Mouse (Mus musculus): ENCODE data around the gene Olfr1396. TPM values are rescaled to one million over a fixed set of nuclear protein-coding genes. Genes with fewer than 3 reads are reported as not detected.

The Olfr1396 gene
- total and polyA plus RNA-seq, 2 experiments from 2014 or later = not detected

GRCm38 (mm10) chr11:49112624-49113219 is 2.0 kb downstream of the Olfr1396 start:
- Histone ChIP-seq H3K4me3 (ENCODE audit: low read length) (no peak overlapping the region), H3K4me1 (ENCODE audit: insufficient read depth, low read length) (no peaks in the 10 kb centered on the region), H3K27ac (no peak overlapping the region), H3K4me2 (ENCODE audit: low read depth, low read length) (no peak overlapping the region), H3K9ac (replicated peaks; ENCODE audit: low read length) (no peak overlapping the region), H3K27me3 (ENCODE audit: insufficient read depth, low read length) (no peaks in the 10 kb centered on the region), H3K9me3 (ENCODE audit: low read length) (no peaks in the 10 kb centered on the region), H3K36me3 (ENCODE audit: insufficient read depth, low read length) (no peaks in the 10 kb centered on the region)
- no peak for DNase-seq (ENCODE audit: low spot score)
- ATAC-seq = no peak
- TF ChIP-seq CTCF (IDR thresholded peaks at IDR 0.05; ENCODE audit: low read depth) = no peak
- 82% methylated on average over 6 of the region's 6 CpGs for WGBS

DNA sequence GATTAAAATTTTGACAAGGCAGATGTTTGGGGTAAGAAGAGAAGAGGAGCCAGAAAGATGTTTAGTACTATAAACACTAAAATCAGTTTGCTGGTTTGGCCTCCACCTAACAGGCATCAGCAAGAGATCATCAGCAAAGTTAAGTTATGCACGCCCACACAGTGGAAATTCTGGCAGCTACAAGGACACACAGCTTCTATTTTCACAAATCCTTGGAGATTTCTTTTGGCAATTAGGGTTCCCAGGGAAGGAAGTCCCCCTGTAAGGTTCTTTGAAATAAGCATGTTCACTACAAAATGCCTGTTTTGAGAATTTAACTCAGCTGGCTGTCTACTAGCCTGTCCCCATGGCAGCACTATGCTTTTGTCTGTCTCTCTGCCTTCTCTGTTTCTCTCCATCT is 3.7 kb downstream of the Olfr1396 start:
- no peak for TF ChIP-seq CTCF (IDR thresholded peaks at IDR 0.05; ENCODE audit: low read depth)
- H3K27me3 ChIP-seq (ENCODE audit: insufficient read depth, low read length) = no peaks in the 10 kb centered on the region
- H3K4me3 ChIP-seq (ENCODE audit: low read length) = no peak overlapping the region
- no peaks in the 10 kb centered on the region for H3K36me3 ChIP-seq (ENCODE audit: insufficient read depth, low read length)
- DNase-seq (ENCODE audit: low spot score) = no peak
- no peak overlapping the region for H3K9ac ChIP-seq (replicated peaks; ENCODE audit: low read length)
- no peak overlapping the region for H3K27ac ChIP-seq
- WGBS = 67% methylated on average over 1 of the region's 1 CpGs
- H3K4me2 ChIP-seq (ENCODE audit: low read depth, low read length) = no peak overlapping the region
- no peak for ATAC-seq
- no peaks in the 10 kb centered on the region for H3K4me1 ChIP-seq (ENCODE audit: insufficient read depth, low read length)
- H3K9me3 ChIP-seq (ENCODE audit: low read length) = no peaks in the 10 kb centered on the region

DNA sequence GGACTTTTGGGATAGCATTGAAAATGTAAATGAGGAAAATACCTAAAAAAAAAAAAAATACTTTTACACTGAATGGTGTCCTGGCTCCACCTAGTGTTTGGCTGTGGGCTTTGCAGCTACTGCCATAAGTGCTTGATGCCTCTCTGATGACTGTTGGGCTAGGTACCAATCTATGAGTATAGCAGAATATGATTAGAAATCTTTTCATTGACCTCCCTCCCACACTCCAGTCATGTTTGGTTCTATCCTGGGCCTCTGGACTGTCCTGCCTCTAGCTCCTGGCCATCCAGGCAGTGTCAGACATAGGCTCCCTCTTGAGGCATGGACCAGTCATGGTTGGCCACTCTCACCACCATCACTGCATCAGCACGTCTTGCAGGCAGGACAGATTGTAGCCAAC is 5.8 kb downstream of the Olfr1396 start:
- WGBS = 56% methylated on average over 1 of the region's 1 CpGs
- TF ChIP-seq CTCF (IDR thresholded peaks at IDR 0.05; ENCODE audit: low read depth) = peak; percentile 69
- no peak overlapping the region for H3K4me3 ChIP-seq (ENCODE audit: low read length)
- H3K36me3 ChIP-seq (ENCODE audit: insufficient read depth, low read length) = no peaks in the 10 kb centered on the region
- no peak overlapping the region for H3K27ac ChIP-seq
- peak; percentile 56 for DNase-seq (ENCODE audit: low spot score)
- no peaks in the 10 kb centered on the region for H3K4me1 ChIP-seq (ENCODE audit: insufficient read depth, low read length)
- ATAC-seq = 0 out of 2 replicates have a peak, but pooled peaks have one; percentile 21
- H3K9ac ChIP-seq (replicated peaks; ENCODE audit: low read length) = no peak overlapping the region
- H3K4me2 ChIP-seq (ENCODE audit: low read depth, low read length) = no peak overlapping the region
- H3K27me3 ChIP-seq (ENCODE audit: insufficient read depth, low read length) = no peaks in the 10 kb centered on the region
- H3K9me3 ChIP-seq (ENCODE audit: low read length) = no peaks in the 10 kb centered on the region

DNA sequence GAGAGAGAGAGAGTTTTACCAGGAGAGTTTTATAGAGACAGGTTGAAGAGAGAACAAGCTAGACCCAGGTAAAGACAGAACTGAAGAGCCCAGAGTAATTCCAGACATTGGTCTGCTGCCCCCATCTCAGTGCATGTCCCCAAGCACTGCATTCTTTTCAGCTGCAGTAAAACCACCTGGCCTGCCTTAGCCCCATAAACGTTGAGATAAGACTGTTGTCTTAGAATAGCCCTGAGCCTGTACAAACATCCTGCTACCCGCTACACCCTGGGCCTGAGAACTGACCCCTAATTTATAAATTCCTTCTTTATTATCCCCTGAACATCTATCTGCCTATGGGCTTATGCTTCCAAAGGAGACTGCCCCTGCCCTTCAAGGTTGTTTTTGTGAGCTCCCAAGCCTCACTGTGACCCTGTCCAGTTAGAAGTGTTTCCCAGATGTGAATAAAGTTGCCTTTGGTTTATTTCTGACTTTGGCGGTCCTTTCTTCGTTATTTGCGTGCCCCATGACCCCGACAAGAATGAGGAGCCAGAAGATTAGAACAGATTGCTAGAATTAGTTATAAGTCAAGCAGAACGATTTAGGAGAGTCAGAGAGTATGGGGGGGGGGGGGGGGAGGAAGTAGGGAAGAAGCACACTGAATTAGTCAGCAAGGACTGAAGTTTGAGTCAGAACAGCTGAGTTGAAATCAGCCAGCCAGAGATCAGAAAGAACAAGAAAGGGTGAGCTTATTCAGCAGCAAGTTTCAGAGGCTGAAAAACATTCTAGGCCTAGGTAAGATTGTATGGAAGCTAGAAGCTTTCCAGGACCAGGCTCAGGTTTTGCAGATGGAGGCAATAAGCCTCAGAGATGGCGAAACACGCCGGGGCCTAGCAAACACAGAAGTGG is 6.8 kb downstream of the Olfr1396 start:
- no peak overlapping the region for H3K4me3 ChIP-seq (ENCODE audit: low read length)
- H3K9ac ChIP-seq (replicated peaks; ENCODE audit: low read length) = no peak overlapping the region
- no peak for TF ChIP-seq CTCF (IDR thresholded peaks at IDR 0.05; ENCODE audit: low read depth)
- no peaks in the 10 kb centered on the region for H3K4me1 ChIP-seq (ENCODE audit: insufficient read depth, low read length)
- ATAC-seq (no peak), DNase-seq (ENCODE audit: low spot score) (no peak)
- H3K9me3 ChIP-seq (ENCODE audit: low read length) = no peaks in the 10 kb centered on the region
- H3K27ac ChIP-seq = no peak overlapping the region
- no peaks in the 10 kb centered on the region for H3K27me3 ChIP-seq (ENCODE audit: insufficient read depth, low read length)
- H3K4me2 ChIP-seq (ENCODE audit: low read depth, low read length) = no peak overlapping the region
- H3K36me3 ChIP-seq (ENCODE audit: insufficient read depth, low read length) = no peaks in the 10 kb centered on the region
- 71% methylated on average over 10 of the region's 10 CpGs for WGBS

DNA sequence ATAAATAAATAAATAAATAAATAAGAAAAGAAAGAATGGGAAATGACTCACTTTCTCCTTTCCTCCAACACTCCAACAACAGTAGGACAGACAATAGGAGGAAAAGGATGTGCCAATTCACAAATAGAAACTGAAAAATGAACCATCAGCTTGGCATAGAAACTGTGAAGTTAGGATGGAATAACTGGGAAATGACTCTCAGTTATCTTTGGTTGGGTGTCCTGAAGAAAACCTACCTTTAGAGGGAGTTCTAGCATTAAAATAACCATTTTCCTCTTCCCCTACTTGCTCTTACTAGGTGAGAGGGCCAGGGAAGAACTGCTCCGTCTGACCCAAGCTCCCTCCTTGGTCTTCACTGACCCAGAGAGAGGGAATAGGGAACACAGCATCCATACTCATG is 8.9 kb downstream of the Olfr1396 start:
- H3K4me2 ChIP-seq (ENCODE audit: low read depth, low read length) = no peak overlapping the region
- TF ChIP-seq CTCF (IDR thresholded peaks at IDR 0.05; ENCODE audit: low read depth) = no peak
- H3K4me1 ChIP-seq (ENCODE audit: insufficient read depth, low read length) = no peaks in the 10 kb centered on the region
- H3K9ac ChIP-seq (replicated peaks; ENCODE audit: low read length) = no peak overlapping the region
- ATAC-seq = no peak
- no peaks in the 10 kb centered on the region for H3K36me3 ChIP-seq (ENCODE audit: insufficient read depth, low read length)
- H3K27ac ChIP-seq = no peak overlapping the region
- H3K4me3 ChIP-seq (ENCODE audit: low read length) = no peak overlapping the region
- WGBS = 86% methylated on average over 1 of the region's 1 CpGs
- H3K27me3 ChIP-seq (ENCODE audit: insufficient read depth, low read length) = no peaks in the 10 kb centered on the region
- no peaks in the 10 kb centered on the region for H3K9me3 ChIP-seq (ENCODE audit: low read length)
- no peak for DNase-seq (ENCODE audit: low spot score)

DNA sequence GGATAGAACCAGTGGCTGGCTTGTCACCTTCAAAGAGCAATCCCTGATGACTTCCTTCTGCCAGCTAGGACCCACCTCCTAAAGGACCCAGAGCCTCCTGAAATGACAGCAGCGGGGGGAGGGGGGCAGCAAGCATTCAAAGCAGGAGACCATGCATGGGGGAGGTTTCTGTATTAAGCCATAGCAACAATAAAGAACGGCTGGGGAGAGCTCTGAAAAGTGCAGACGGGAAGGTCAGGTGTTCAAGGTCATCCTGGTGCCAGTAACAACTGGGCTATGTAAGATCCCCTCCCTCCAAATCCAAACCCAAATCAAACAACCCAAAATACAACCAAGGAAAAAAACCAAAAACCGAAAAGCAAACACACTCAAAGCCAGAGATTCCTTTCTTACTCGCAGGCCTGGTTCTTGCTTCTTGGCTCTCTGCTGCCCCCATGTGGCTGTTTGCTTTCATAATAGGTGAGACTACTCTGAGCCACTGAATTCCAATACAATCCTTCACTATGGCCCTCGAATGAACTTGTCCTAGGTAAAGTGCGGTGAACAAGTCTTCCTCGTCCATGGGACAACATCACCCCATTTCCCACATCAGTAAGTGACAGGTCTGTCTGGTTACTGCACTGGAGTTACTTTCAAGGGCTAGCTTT is 11.5 kb downstream of the Olfr1396 start:
- Histone ChIP-seq H3K4me1 (ENCODE audit: insufficient read depth, low read length) (no peaks in the 10 kb centered on the region), H3K9me3 (ENCODE audit: low read length) (no peaks in the 10 kb centered on the region), H3K36me3 (ENCODE audit: insufficient read depth, low read length) (no peaks in the 10 kb centered on the region), H3K4me3 (ENCODE audit: low read length) (no peak overlapping the region), H3K27me3 (ENCODE audit: insufficient read depth, low read length) (no peaks in the 10 kb centered on the region), H3K9ac (replicated peaks; ENCODE audit: low read length) (no peak overlapping the region), H3K4me2 (ENCODE audit: low read depth, low read length) (0 out of 2 replicates have a peak overlapping the region, but pooled peaks have one; percentile 13), H3K27ac (no peak overlapping the region)
- TF ChIP-seq CTCF (IDR thresholded peaks at IDR 0.05; ENCODE audit: low read depth) = peak; percentile 91
- peak; percentile 80 for ATAC-seq
- WGBS = 19% methylated on average over 8 of the region's 8 CpGs
- peak; percentile 92 for DNase-seq (ENCODE audit: low spot score)

Measured in hindbrain, postnatal 0 days (tissue).